Comparison of ENCODE assay signal across 11 mouse cellular contexts in the genomic region with DNA sequence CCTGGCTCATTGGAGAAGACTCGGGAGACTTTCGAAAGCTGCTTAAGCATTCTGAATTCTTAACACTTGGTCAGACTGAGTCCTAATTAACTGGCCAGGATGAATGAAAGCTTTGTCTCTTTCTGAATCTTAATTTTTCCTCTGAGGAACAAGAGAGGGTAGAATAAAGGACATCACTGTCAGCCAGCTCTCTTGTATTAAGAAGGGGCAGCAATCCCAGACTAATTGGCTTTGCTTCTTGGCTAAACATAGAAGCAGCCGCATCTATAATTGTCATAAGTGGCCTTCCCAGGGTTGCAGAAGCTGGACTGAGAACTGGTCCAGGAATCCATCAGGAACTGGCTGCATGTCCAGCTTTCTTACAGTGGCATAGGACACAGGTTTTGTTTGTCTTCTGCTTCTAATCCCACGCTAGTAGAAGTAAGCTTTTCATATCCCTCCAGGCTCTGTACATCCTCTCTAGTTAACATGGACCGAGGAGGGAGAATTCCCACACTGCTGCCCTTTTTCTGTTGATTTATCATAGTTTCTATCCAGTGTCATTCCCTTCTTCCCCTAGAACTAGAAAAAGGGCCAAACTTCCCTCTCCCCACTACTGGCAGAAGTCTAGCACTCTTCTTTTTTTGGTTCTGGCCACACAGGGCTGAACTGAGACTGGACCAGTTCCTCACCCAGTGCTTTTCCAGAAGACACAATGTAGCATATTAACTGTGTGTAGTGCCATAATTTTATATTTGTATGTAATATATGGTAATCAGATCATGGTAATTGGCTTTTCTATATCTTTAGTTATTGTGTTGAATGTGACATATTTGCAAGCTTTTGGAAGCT. TPM values are rescaled to one million over a fixed set of nuclear protein-coding genes. Genes with fewer than 3 reads are reported as not detected.
A peak's percentile ranks its signal among the peaks of the same experiment; 100 is the strongest.
DNase-seq lines count a peak whose midpoint lies in the region; ATAC-seq and TF ChIP-seq lines count a peak whose summit lies in the region.
"Had no signal": no experiment of that assay in that cellular context is flagged by ENCODE, and none has a peak within 500 bp of the region (broad histone marks: within the 10 kb centered on the region; RNA-seq: fewer than 3 reads in every experiment).

No protein-coding gene starts in this region.

- no peaks in the 10 kb centered on the region for H3K36me3 ChIP-seq in heart, embryonic 11.5 days (ENCODE audit: control insufficient read depth, insufficient read depth, low read length)
- no peaks in the 10 kb centered on the region for H3K36me3 ChIP-seq in heart, embryonic 12.5 days
- H3K36me3 ChIP-seq in midbrain, embryonic 12.5 days, result no peaks in the 10 kb centered on the region

- no peak overlapping the region for H3K9ac ChIP-seq in heart, embryonic 11.5 days (ENCODE audit: low read depth, low read length)
- H3K9ac ChIP-seq in heart, embryonic 12.5 days, result no peak overlapping the region
- no peak overlapping the region for H3K9ac ChIP-seq in midbrain, embryonic 12.5 days (replicated peaks)

- TF ChIP-seq POLR2A in cortical plate, adult 2 months (IDR thresholded peaks at IDR 0.05; ENCODE audit: extremely low read depth, insufficient read depth, low read length), result no peak

- H3K4me3 ChIP-seq in heart, embryonic 11.5 days (ENCODE audit: low read depth, low read length), result no peak overlapping the region
- H3K4me3 ChIP-seq in cortical plate, adult 2 months (ENCODE audit: insufficient read depth, low read length), result no peak overlapping the region
- H3K4me3 ChIP-seq in heart, embryonic 12.5 days, result no peak overlapping the region
- H3K4me3 ChIP-seq in midbrain, embryonic 12.5 days, result no peak overlapping the region

- no peaks in the 10 kb centered on the region for H3K4me1 ChIP-seq in heart, embryonic 11.5 days (ENCODE audit: control insufficient read depth, insufficient read depth, low read length)
- H3K4me1 ChIP-seq in cortical plate, adult 2 months (ENCODE audit: control insufficient read depth, insufficient read depth, low read length), result no peaks in the 10 kb centered on the region
- H3K4me1 ChIP-seq in heart, embryonic 12.5 days (replicated peaks), result peaks cover 5% of the 10 kb centered on the region; the same call in 1 of the 2 replicates
- peaks cover 16% of the 10 kb centered on the region for H3K4me1 ChIP-seq in midbrain, embryonic 12.5 days

- ATAC-seq in heart, embryonic 11.5 days (replicated peaks; ENCODE audit: insufficient number of reproducible peaks, low FRiP score, low TSS enrichment), result no peak
- ATAC-seq in heart, embryonic 12.5 days (ENCODE audit: insufficient number of reproducible peaks, low FRiP score), result no peak
- peak; percentile 93 for ATAC-seq in midbrain, embryonic 12.5 days (ENCODE audit: low FRiP score, low read depth)

- H3K27ac ChIP-seq in heart, embryonic 11.5 days (ENCODE audit: low read depth, low read length), result no peak overlapping the region
- H3K27ac ChIP-seq in cortical plate, adult 2 months (ENCODE audit: insufficient read depth, low read length), result peak overlapping the region; percentile 87
- peak overlapping the region; percentile 21; the same call in 1 of the 2 replicates for H3K27ac ChIP-seq in heart, embryonic 12.5 days (ENCODE audit: poor library complexity, severe bottlenecking)
- peak overlapping the region; percentile 87 for H3K27ac ChIP-seq in midbrain, embryonic 12.5 days (replicated peaks)

- whole genome bisulfite sequencing in heart, embryonic 11.5 days (ENCODE audit: insufficient replicate concordance), result 70% methylated on average over 5 of the region's 5 CpGs
- 65% methylated on average over 5 of the region's 5 CpGs for WGBS in heart, embryonic 12.5 days
- 24% methylated on average over 5 of the region's 5 CpGs for WGBS in midbrain, embryonic 12.5 days

- DNase-seq in heart, adult 11 months, result peak; percentile 95
- no peak for DNase-seq in kidney, postnatal 14 days
- DNase-seq in adrenal gland, postnatal 25 days, result no peak
- no peak for DNase-seq in urinary bladder, postnatal 14 days (ENCODE audit: low spot score)

- no peaks in the 10 kb centered on the region for H3K9me3 ChIP-seq in heart, embryonic 11.5 days (replicated peaks; ENCODE audit: control insufficient read depth, low read length)
- H3K9me3 ChIP-seq in heart, embryonic 12.5 days (replicated peaks), result no peaks in the 10 kb centered on the region
- no peaks in the 10 kb centered on the region for H3K9me3 ChIP-seq in midbrain, embryonic 12.5 days

- H3K4me2 ChIP-seq in heart, embryonic 11.5 days, result no peak overlapping the region
- no peak overlapping the region for H3K4me2 ChIP-seq in heart, embryonic 12.5 days
- no peak overlapping the region for H3K4me2 ChIP-seq in midbrain, embryonic 12.5 days (replicated peaks)

- H3K27me3 ChIP-seq in heart, embryonic 11.5 days (ENCODE audit: control insufficient read depth, insufficient read depth, low read length), result no peaks in the 10 kb centered on the region
- H3K27me3 ChIP-seq in heart, embryonic 12.5 days (replicated peaks), result no peaks in the 10 kb centered on the region
- H3K27me3 ChIP-seq in midbrain, embryonic 12.5 days, result no peaks in the 10 kb centered on the region

- no peak for TF ChIP-seq CTCF in cortical plate, adult 2 months (IDR thresholded peaks at IDR 0.05; ENCODE audit: extremely low read depth, insufficient read depth, low read length)

RNA-seq across cellular contexts. Expression of a gene that starts 14.7 kb away (rescaled TPM):
- 812 and 876 TPM in 2 replicates for polyA plus RNA-seq in heart, embryonic 11.5 days (2014; fragmentation: Nextera tagmentation; extraction: Ambion mirVana)
- 4,891 and 5,493 TPM in 2 replicates for polyA plus RNA-seq in cortical plate, adult 2 months (2012; rRNA removed)
- polyA plus RNA-seq in heart, embryonic 12.5 days (2016; fragmentation: Nextera tagmentation; extraction: Ambion mirVana), result 745 and 758 TPM in 2 replicates
- 325 and 355 TPM in 2 replicates for polyA plus RNA-seq in midbrain, embryonic 12.5 days (2016; fragmentation: Nextera tagmentation; extraction: Ambion mirVana)
- total RNA-seq in adrenal gland, postnatal 25 days (2021), result 728 and 742 TPM in 2 replicates

RNA-seq across cellular contexts. Expression of a gene that starts 25.4 kb away (rescaled TPM):
- polyA plus RNA-seq in heart, embryonic 11.5 days (2014; fragmentation: Nextera tagmentation; extraction: Ambion mirVana), result not detected in 2 replicates
- not detected in 2 replicates for polyA plus RNA-seq in cortical plate, adult 2 months (2012; rRNA removed)
- 0.48 TPM in 1 of 2 replicates, not detected in the other for polyA plus RNA-seq in heart, embryonic 12.5 days (2016; fragmentation: Nextera tagmentation; extraction: Ambion mirVana)
- polyA plus RNA-seq in midbrain, embryonic 12.5 days (2016; fragmentation: Nextera tagmentation; extraction: Ambion mirVana), result not detected in 2 replicates
- total RNA-seq in adrenal gland, postnatal 25 days (2021), result 1.2 TPM in 1 of 2 replicates, not detected in the other
- total RNA-seq: ES-E14 had no signal
- polyA plus RNA-seq: limb, embryonic 14.5 days; spleen, adult 2 months had no signal

RNA-seq across cellular contexts. Expression of a gene that starts 55.3 kb away (rescaled TPM):
- 1.9 and 2.3 TPM in 2 replicates for polyA plus RNA-seq in heart, embryonic 11.5 days (2014; fragmentation: Nextera tagmentation; extraction: Ambion mirVana)
- not detected in 2 replicates for polyA plus RNA-seq in cortical plate, adult 2 months (2012; rRNA removed)
- polyA plus RNA-seq in heart, embryonic 12.5 days (2016; fragmentation: Nextera tagmentation; extraction: Ambion mirVana), result 1.2 and 1.8 TPM in 2 replicates
- polyA plus RNA-seq in midbrain, embryonic 12.5 days (2016; fragmentation: Nextera tagmentation; extraction: Ambion mirVana), result not detected in 2 replicates
- total RNA-seq in adrenal gland, postnatal 25 days (2021), result not detected in 2 replicates
- total RNA-seq: ES-E14 had no signal
- polyA plus RNA-seq: limb, embryonic 14.5 days; spleen, adult 2 months had no signal
